Mouse (Mus musculus) megakaryocyte, embryonic 14.5 days (primary cell): ENCODE data around the gene Rnf19b.

ENCODE experiments used
- FLI1 ChIP-seq: IDR thresholded peaks from 2 replicates; pipeline ENCODE4 v1.6.1; 2012; ENCODE audit warnings: low read length, inconsistent platforms, mixed read lengths
- GATA1 ChIP-seq: IDR thresholded peaks from 3 replicates; pipeline ENCODE4 v1.6.1; 2012; ENCODE audit warnings: mixed read lengths, low read length, inconsistent platforms, borderline replicate concordance

DNA sequence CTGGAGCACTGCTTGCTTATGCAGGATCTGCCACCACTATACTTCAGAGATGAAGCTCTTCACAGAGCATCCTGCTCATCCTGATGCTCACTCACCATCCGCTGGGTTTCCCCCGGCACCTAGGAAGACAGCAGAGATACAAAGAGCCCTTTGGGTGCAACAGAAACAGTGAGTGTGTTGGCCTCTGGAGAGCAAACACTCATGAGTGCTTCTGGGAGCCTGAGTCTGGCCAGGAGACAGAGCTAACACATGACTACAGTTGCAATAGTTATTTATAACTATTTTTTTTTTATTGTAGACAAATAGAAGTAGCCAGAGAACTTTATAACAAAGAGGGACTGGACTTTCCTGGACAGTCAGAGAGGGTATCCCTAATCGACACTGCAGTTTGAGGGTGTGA, 36.6 kb upstream of the Rnf19b start:
- TF ChIP-seq GATA1, result no peak
- TF ChIP-seq FLI1, result no peak
